Mouse (Mus musculus): ENCODE data around the gene Nudt15.

Nudt15 gene

DNA sequence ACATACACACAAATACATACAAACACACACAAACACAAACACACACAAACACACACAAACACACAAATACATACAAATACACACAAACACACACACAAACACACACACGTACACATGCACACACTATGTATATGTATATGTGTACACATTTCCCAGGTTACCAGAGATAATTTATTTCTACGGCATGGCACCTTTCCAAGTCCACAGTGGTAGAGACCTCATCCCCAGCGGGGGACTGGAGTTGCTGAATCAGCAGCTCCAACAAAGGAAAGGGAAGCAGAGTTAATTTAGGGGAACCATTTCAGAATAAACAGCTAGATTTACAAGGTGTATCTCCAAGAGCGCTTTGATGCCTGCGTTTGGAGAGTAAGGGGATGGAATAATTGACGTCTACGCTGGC is 75.8 kb downstream of the Nudt15 start:
- WGBS: 60% methylated on average over 7 of the region's 7 CpGs

- WGBS: 43% methylated on average over 8 of the region's 8 CpGs
Measured at GRCm38 (mm10) chr14:73470593-73470992, 77.4 kb downstream of the Nudt15 start.

GRCm38 (mm10) chr14:73469506-73469905 is 78.5 kb downstream of the Nudt15 start:
- 55% methylated on average over 7 of the region's 7 CpGs for WGBS

Measured in cerebral cortex, adult 2 months (tissue).